Mouse (Mus musculus): Measurements from ENCODE around the gene Eri2.
A peak's percentile ranks its signal among the peaks of the same experiment; 100 is the strongest.

Gene Eri2

DNA sequence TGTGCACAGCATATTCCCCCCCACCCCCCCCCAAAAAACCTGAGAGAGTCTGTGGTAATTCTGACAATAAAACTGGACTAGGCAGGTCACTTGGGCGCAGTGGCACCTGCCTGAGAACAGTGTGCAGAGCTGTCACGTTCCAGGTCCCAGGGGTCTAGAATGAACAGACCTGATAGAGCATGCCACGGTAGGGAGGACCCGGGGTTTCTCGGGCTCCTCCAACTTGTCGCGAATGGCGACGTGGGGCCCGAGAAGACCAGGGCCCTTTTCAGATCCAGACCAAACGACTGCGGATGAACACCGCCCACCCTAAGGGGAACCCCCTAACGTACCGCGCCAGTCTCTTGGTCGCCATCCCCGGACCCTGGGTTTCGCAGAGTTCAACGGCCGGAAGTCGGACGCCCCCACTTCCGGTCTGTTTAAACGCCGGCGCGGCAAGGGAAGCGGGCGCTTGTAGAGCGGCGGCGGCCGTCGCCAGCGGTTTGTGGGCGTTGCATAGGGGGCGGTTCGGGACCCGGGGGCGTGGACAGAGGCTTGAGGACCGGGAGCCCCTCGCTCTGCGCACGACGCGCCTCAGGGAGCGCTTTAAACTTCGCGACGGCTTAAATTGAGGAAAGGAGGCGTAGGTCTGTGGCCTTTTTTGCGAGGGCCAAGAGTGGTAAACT lies at the start of gene Eri2, which contains the start of gene Rexo5:
Eri2 (minus strand) TSS at position 473 of the 665 bp plus-strand sequence.
Rexo5 (plus strand) TSS at position 421 of the 665 bp plus-strand sequence.
- no peak for DNase-seq (ENCODE audit: extremely low read depth, low read depth, low spot score)

- DNase-seq (ENCODE audit: extremely low read depth, low read depth, low spot score), result no peak
Observed at GRCm38 (mm10) chr7:119841820-119842449, 48.1 kb upstream of the Eri2 start.

DNA sequence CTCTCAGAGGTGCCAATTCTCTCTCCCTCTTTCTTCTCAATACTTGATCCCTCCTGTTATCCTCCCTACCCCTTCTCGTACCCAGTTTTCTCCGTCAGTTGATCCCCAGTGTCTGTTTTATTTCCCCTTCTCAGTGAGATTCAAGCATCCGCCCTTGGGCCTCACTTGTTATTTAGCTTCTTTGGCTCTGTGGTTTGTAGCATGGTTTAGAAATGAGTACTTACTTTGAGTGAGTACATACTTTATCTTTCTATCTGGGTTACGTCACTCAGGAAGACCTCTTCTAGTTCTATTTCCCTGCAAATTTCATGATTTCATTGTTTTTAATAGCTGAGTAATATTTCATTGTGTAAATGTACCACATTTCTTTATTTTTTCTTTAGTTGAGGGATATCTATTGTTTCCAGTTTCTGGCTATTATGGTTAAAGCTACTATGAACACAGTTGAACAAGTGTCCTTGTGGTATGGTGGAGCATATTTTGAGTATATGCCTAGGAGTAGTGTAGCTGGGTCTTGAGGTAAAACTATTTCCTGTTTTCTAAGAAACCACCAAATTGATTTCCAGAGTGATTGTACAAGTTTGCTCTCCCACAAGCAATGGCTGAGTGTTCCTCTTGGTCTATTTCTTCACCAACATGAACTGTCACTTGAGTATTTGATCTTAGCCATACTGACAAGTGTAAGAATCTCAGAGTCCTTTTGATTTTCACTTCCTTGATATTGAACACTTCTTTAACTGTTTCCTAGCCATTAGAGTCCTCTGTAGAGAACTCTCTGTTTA lies 42.3 kb upstream of the Eri2 start:
- no peak for DNase-seq (ENCODE audit: extremely low read depth, low read depth, low spot score)

GRCm38 (mm10) chr7:119835371-119835770 lies 41.5 kb upstream of the Eri2 start:
- no peak for DNase-seq (ENCODE audit: extremely low read depth, low read depth, low spot score)

GRCm38 (mm10) chr7:119808723-119809122 lies 14.9 kb upstream of the Eri2 start:
- no peak for DNase-seq (ENCODE audit: extremely low read depth, low read depth, low spot score)

GRCm38 (mm10) chr7:119807396-119807795 lies 13.5 kb upstream of the Eri2 start:
- no peak for DNase-seq (ENCODE audit: extremely low read depth, low read depth, low spot score)

GRCm38 (mm10) chr7:119800991-119801390 lies 7.1 kb upstream of the Eri2 start:
- no peak for DNase-seq (ENCODE audit: extremely low read depth, low read depth, low spot score)

DNA sequence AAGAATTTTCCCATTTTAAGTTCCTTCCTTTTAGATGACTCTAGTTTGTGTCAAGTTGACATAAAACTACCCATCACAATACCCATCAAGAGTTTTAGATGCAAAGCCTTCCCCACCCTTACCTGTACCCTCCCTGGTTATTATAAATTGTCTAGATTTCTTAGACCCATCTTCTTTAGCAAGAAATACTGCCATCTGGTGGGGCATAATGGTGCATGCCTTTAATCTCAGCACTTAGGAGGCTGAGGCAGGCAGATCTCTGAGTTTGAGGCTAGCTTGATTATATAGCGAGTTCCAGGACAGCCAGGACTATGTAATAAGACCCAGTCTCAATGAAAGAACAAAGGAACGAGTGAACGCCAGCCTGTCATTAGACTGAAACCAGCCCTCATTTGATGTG lies 6.6 kb upstream of the Eri2 start:
- DNase-seq (ENCODE audit: extremely low read depth, low read depth, low spot score), result no peak

DNA sequence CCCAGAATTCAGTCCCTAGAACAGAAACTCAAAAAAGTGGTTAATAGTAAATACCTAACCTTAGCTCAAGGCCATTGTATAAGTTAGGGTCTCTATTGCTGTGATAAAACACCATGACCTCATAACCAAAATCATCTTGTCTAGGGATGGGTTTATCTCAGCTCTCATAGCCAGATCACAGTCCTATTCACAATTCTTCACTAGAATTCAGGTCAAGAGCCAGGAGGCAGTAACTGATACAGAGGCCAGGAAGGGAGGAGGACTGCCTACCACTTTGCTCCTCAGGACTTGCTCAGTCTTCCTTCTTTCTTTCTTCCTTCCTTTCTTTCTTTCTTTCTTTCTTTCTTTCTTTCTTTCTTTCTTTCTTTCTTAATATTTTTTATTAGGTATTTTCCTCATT lies 1.5 kb upstream of the Eri2 start:
- no peak for DNase-seq (ENCODE audit: extremely low read depth, low read depth, low spot score)

DNA sequence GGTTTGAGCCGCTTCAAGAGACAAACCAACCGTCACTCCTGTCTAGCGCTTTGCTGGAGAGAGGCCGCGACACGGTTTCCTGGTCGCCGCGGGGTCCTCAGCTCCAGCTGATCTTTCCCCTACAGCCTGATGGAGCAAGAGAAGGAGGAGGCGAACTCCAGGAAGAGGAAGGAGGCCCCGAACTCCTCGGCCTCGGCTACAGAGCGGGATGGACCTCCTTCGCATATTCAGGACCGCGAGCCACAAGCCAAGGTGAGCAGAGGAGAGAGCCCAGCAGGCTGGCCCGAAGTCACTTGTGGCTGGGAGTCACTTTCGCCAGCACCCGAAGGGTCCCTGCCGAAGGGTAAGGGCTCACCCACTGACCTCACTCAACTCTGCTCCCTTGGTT lies 387 bp upstream of the Eri2 start:
- no peak for DNase-seq (ENCODE audit: extremely low read depth, low read depth, low spot score)

DNA sequence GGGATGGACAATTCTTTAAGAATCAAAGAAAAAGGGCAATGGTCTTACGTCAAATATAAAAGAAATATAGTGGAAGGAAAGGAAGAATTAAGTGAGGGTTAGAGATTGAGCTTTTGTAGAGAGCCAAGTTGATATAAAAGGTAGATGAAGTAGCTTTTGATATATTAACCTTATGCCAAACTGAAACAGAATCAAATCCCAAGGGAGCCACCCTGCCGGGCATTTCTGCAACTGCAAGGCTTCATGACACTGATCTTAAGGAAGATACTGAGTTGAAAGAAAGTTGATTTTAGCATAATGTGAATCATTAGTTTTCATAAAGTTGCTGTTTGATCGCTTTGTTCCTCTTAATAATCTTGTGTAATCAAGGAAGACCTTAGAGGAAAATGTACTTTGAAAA lies 4.8 kb downstream of the Eri2 start:
- no peak for DNase-seq (ENCODE audit: extremely low read depth, low read depth, low spot score)

GRCm38 (mm10) chr7:119784908-119785307 lies 8.9 kb downstream of the Eri2 start:
- DNase-seq (ENCODE audit: extremely low read depth, low read depth, low spot score), result no peak

GRCm38 (mm10) chr7:119783453-119783852 lies 10.4 kb downstream of the Eri2 start:
- DNase-seq (ENCODE audit: extremely low read depth, low read depth, low spot score), result peak; percentile 96

DNA sequence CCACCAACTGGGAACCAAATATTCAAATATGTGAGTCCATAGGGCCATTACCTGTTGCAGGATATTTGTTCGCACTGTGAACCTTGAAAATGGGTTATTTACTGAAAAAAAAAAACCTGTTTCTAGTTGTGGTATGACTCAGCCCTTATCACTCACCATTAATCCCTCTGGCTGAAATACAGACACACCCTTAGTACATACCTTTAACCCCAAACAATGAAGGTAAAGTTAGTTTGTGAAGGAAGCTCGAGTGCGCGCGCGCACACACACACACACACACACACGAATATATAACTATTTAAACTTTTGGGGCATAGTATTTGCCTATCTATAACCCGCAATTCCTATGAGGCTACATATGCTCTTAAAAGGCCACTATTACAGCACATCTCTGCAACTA lies 24.0 kb downstream of the Eri2 start:
- DNase-seq (ENCODE audit: extremely low read depth, low read depth, low spot score), result no peak

- no peak for DNase-seq (ENCODE audit: extremely low read depth, low read depth, low spot score)
Observed at GRCm38 (mm10) chr7:119766996-119767395, 26.9 kb downstream of the Eri2 start.

GRCm38 (mm10) chr7:119764377-119764776 lies 29.5 kb downstream of the Eri2 start:
- no peak for DNase-seq (ENCODE audit: extremely low read depth, low read depth, low spot score)

DNA sequence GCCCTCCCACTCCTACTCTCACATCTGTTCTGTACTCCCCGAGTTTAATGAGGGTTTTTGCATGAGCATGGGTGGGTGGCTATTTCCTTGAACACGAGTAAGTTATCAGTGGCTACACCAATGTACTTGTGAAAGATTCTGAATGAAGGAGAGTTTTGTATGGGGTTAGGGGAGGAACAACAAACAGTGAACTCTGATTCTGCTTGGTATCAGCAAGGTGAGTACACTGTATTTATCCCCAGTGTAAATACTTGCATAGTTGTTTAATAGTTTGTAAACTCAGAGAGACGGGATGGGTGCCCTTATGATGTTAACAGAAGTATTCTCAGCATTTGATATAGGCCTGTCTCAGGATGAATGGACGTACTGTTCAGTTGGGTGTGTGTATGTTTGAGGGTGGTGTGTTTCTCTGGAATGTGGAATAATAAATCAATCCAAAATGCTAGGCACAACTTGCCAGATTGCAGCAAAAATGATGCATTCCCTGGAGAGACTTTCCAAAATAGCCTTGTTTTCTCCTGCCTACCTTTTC lies 31.6 kb downstream of the Eri2 start:
- DNase-seq (ENCODE audit: extremely low read depth, low read depth, low spot score), result no peak

DNA sequence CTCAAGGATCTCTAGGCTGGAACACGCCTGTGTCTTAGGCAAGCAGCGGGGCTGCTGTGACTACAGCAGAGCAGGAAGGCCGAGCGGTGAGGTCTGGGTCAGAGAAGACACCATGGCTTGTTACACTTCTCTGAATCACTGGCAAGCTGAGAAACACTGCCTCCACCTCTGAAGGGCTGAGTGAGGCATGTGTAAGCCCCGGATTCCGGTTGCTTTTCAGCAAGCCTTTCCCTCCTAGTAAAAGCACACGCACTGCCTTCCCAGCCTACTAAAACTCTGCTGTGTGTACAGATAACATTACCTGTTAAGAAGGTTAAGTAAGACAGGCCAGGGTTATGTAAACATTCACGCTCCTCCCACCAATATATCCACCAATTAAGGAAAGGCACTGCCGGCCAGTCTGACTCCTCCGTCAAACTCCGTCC lies 33.3 kb downstream of the Eri2 start, which contains the start of gene Acsm3:
Acsm3 (plus strand) TSS at position 397 of the 425 bp plus-strand sequence.
- DNase-seq (ENCODE audit: extremely low read depth, low read depth, low spot score), result no peak

DNA sequence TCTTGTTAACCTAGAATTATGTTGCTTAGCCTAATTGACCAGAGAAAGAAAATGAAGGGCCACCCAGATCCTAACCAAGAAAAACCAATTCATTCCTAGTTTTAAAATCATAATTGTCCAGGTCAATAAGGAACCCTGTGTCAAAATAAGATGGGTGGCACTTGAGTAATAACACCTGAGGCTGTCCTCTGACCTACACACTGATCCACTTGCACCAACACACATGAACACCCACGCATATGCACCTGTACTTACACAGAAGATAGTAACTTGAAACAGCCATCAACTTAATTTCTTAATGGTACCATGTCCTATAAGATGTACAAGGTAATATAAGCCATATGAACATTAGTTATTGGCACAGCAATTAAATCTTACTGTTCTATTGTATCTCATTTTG lies 40.2 kb downstream of the Eri2 start:
- DNase-seq (ENCODE audit: extremely low read depth, low read depth, low spot score), result peak; percentile 72

GRCm38 (mm10) chr7:119749942-119750341 lies 43.9 kb downstream of the Eri2 start:
- DNase-seq (ENCODE audit: extremely low read depth, low read depth, low spot score), result no peak

GRCm38 (mm10) chr7:119748761-119749160 lies 45.1 kb downstream of the Eri2 start:
- no peak for DNase-seq (ENCODE audit: extremely low read depth, low read depth, low spot score)

GRCm38 (mm10) chr7:119745869-119746268 lies 48.0 kb downstream of the Eri2 start:
- DNase-seq (ENCODE audit: extremely low read depth, low read depth, low spot score), result no peak

All from fat pad, adult 2 months (tissue).